In the genomic region with DNA sequence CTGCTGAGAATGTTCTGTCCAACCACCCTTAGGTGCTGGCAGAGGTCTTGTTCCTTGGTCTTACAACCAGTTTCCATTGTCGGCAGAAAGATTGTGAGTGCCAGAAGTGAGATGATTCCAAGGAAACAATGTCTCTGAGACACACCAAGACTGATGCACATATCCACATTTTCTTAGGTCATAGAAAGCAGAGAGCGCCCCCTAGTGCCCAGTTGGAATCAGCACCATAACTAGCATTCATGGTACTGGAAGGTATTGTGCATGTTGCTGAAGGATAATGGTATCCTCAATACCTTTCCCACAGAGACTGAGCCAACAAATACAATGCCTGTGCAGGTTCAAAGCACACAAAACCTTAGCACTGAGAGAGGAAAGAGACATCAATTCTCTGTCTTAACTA, we compare ENCODE assay signal across 8 mouse cellular contexts.
DNase-seq lines count a peak whose midpoint lies in the region; ATAC-seq lines count a peak whose summit lies in the region.

No protein-coding gene starts in this region.

- H3K4me2 ChIP-seq in kidney, embryonic 14.5 days (replicated peaks; ENCODE audit: low read depth, low read length), result no peak overlapping the region

- ATAC-seq in kidney, embryonic 14.5 days (ENCODE audit: low FRiP score, low TSS enrichment), result no peak
- no peak for ATAC-seq in CD4-positive, CD25-positive, alpha-beta regulatory T cell, adult 4 months

- WGBS in kidney, embryonic 14.5 days, result 27% methylated on average over 2 of the region's 2 CpGs

- H3K27me3 ChIP-seq in kidney, embryonic 14.5 days (ENCODE audit: control insufficient read depth, insufficient read depth, low read length), result no peaks in the 10 kb centered on the region

- H3K9ac ChIP-seq in kidney, embryonic 14.5 days (ENCODE audit: low read depth, low read length), result no peak overlapping the region

- no peak overlapping the region for H3K4me3 ChIP-seq in kidney, embryonic 14.5 days (ENCODE audit: low read length)

- peak; percentile 18 for DNase-seq in kidney, adult 18-20 months
- DNase-seq in NIH3T3 (ENCODE audit: low read depth), result peak; percentile 30
- peak; percentile 22 to 35 for DNase-seq in cerebellum, postnatal 36 days
- peak; percentile 37 for DNase-seq in gastrocnemius, postnatal 14 days
- peak; percentile 56 to 81 for DNase-seq in left cerebral cortex, postnatal 25 days (ENCODE audit: low spot score in 2 of 2)
- DNase-seq in right cerebral cortex, postnatal 25 days, result peak; percentile 40

- intact Hi-C loops in gastrocnemius, postnatal 14 days (cut with DNase I; ENCODE audit: low total_unique reads), result no loop called here
- intact Hi-C loops in left cerebral cortex, postnatal 25 days (cut with DNase I), result loop anchor here (5.0 to 10.0 kb wide), 2 partner anchors 285 to 793 kb away; a partner anchor contains a TSS

- H3K27ac ChIP-seq in kidney, embryonic 14.5 days (ENCODE audit: low read depth, low read length), result no peak overlapping the region

- no peaks in the 10 kb centered on the region for H3K9me3 ChIP-seq in kidney, embryonic 14.5 days (ENCODE audit: control insufficient read depth, low read length)

- no peaks in the 10 kb centered on the region for H3K4me1 ChIP-seq in kidney, embryonic 14.5 days (ENCODE audit: control insufficient read depth, insufficient read depth, low read length)

- no peaks in the 10 kb centered on the region for H3K36me3 ChIP-seq in kidney, embryonic 14.5 days (ENCODE audit: control insufficient read depth, insufficient read depth, low read length)

Comparison
In these comparisons a context has a peak if more than half of its experiments do, and no peak if none do; other contexts are left out.
1. DNase-seq: peak in every context shown above with its lines; median percentile 68 in left cerebral cortex, postnatal 25 days; 40 in right cerebral cortex, postnatal 25 days; 37 in gastrocnemius, postnatal 14 days; 30 in NIH3T3; 28 in cerebellum, postnatal 36 days; 18 in kidney, adult 18-20 months.